Mouse (Mus musculus) thymus, postnatal 14 days (tissue): ENCODE measurements at regions not wholly inside any gene's neighbourhood (a gene's known extent, or its start where the extent isn't known, plus 50 kb on each side); places are given as distances from the start of the nearest gene placed in this dataset.
A peak's percentile ranks its signal among the peaks of the same experiment; 100 is the strongest.

Source experiments
- DNase-seq: peaks from one replicate; pipeline ENCODE4 v3.0.0; 2021

DNA sequence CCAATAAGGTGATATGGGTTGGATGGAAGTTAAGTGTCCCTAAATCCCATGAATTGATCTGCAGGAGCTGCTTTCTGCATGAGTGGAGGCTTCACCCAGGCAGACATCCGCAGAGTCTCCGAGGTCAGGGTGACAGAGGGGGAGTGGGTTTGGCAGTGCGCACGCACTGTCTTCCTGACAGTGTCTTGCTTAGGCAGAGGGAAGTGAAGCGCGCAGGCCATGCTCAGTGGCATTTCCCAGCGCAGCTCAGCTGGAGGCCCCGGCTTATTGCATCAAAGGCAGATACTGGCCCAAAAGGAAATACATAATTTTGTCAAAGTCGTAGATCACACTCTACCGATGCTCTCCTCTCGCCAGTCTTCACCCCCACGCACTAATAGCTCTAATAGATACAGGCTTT, 252.7 kb upstream of the Dnajc24 start:
- DNase-seq, result no peak

DNA sequence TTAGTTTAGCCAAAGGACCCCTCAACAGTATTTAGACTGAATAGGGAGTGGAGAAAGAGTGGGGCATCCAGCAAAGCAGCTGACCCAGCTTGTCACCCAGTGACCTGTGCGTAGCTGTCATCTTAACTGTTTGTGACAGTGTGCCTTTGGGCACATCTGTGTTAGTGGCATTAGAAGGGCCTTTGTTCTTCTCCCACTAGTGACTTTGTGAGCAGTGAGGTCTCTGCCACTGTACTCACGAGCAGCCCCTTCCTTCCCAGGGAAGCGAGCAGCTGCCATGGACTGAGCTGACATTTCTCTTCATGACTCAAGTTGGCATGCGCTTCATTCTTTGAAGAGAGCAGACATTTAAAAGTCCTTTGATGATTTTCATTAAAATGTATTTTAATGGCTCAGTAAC, 231.0 kb upstream of the Dnajc24 start:
- no peak for DNase-seq

GRCm38 (mm10) chr2:106231136-106231535, 227.8 kb upstream of the Dnajc24 start:
- no peak for DNase-seq

- DNase-seq, result no peak
These were observed 226.7 kb upstream of the Dnajc24 start for GRCm38 (mm10) chr2:106230021-106230420.

GRCm38 (mm10) chr2:106228249-106228648, 224.9 kb upstream of the Dnajc24 start:
- no peak for DNase-seq

DNA sequence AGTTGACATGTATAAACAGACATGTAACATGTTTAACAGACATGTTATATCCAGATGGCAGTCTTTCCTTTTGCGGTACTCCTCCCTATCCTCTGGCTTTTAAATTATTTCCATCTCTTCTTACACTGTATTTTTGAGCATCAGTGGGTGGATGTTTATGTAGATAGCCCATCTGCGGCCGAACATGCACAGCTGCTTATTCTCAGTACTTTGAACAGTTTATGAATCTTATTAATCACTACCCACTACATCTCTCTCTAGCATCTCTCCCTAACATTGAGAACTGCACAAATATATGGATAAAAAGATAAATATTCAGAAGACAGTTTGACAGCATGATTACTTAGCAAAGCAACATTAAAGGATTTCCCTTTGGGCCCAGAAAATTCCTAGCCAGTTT, 212.8 kb upstream of the Dnajc24 start:
- no peak for DNase-seq

- DNase-seq, result no peak
These were observed 210.4 kb upstream of the Dnajc24 start for GRCm38 (mm10) chr2:106213740-106214139.

DNA sequence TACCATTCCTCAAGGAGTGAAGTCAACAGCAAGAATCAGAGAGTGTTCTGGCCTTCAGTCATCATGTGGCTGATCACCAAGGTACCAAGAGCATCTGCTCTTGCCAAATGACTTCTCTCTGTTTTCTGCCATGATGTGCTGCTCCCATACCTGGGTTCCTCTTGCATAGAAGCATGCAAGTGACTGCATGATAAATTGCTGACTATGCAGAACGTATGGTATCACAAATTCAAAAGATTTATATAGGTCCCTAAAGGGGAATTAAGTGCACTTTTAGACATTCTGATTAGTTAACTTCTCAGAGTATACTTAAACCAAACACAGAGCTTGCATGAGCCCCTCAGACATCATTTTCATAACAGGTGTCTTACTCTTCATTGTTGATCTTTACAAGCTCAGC, 207.4 kb upstream of the Dnajc24 start:
- no peak for DNase-seq

DNA sequence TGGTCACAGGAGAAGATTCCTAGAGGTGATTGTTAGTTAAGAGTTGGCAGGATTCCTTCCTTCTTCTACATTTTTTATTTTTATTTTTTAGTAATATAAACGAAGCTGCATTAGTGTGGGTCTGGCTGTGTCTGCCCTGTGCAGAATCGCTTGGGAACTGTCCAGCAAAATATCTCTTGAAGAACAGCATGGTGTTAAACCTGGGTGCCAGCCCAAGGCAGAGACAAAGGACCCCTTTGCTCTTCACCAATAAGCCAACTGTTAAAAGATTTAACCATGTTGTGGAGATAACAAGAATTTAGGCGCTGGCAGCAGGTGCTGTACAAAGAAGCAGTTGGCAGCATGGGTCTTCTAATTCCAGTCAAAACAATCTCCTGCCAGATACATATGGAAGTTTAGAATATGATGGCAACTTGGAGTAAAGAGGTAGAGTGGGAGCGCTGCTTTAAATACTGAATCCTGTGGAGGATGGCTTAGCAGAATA, 205.5 kb upstream of the Dnajc24 start:
- no peak for DNase-seq

DNA sequence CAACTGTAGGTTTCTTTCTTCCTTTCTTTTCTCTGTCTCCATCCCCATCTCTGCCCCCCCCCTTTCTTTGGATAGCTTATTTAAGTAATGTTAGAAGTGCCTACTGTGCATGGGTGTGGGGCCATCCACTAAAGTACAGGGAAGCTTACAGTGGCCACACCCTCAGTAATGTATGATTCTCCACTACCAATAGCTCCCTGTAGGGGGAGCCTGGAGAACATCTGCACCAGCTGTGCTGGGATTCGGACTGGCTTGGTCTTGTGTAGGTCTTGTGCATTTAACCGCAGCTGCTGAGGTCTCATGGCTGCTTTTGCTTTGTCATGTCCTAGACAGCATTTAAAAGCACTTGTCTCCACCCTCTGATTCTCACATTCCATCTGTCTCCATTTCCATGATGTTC, 196.8 kb upstream of the Dnajc24 start:
- DNase-seq, result no peak

DNA sequence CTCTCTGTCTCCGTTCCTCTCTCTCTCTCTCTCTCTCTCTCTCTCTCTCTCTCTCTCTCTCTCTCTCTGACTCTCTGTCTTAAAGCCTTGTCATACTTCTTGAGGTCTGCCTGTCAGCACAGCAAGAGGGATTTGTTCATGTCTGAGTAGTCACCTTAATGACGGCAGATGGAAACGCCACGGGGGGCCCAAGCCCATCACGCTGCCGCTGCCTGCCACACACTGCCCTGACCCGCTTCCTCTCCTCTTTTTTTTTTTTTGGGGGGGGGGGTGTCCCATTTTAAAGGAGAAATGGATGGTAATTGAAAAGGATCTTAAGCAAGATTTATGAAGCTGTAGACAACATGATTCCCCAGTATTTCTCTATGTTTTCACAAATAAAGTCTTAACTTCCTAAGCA, 191.8 kb upstream of the Dnajc24 start:
- DNase-seq, result no peak

GRCm38 (mm10) chr2:106194369-106195023, 191.1 kb upstream of the Dnajc24 start:
- peak; percentile 20 for DNase-seq

GRCm38 (mm10) chr2:106193889-106194347, 190.6 kb upstream of the Dnajc24 start:
- DNase-seq, result no peak

DNA sequence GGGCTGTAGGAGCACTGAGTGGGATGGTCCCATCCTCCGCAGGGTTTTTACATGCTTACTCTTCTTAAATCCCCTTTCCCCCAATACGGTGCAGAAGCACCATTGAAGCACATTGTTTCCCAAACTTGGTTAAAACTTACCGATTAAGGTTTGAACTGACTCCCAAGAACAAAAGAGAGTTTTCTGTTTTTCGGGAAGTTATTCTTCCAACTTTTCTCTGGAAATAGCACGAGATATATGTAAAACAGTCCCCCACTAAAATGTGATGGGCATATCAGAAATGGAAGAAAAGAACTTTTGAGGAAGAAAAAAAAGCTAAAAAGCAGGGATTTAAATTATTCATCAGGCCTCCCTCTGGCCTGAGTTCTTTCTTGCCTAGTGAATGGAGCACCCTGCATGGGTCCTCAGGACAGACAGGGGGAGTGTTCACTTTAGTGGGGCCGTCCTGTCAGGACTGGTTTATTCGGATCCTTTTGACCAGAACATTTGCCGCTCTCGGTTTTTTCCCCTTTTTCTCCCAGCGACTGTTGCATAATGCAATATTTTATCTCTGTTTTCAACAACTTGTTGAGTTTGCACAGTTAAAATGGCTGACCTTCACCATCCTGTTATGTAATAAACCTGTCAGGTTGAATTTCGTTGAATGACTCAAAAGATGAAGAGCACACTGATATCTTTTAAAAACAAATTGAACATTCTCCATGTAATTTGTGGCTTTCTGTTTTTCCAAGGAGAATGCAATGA, 187.4 kb upstream of the Dnajc24 start:
- DNase-seq, result no peak

DNA sequence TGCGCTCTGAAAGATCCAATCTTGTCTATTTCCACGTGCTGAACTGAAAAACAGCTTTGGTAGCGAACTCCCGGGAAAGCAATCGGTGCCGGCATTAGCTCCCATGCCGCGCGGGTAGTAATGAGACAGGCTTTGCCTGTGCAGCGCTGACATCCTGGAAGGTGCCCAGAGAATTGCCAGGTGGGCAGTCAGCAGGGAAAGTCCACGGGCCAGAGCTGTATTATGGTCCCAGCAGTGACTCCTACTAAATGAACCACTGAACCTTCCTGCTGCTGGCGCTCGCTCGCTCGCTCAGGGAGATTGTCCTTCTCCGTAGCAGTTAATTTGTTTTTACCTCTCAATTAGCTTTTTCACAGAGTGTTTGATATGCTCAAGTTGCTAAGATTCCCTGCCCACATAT, 180.3 kb upstream of the Dnajc24 start:
- no peak for DNase-seq

DNA sequence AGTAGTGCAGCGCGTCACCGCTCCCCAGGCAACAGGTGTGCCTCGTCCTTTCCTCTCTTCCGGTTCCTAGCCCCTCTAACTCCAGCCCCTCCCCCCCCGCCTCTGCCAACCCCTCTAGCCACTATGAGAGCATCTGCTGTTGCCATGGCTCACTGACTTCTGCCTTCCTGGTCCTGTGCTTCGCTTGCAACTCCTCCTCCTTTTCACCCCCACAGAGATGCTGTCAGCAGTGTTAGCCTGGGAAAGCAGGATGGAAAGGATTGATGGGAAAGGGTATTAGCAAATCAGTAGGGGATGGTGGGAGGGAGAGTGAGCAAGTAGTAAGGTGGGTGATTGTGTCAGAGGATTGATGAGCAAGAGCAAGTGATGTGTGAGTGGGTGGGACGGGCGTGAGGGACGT, 178.7 kb upstream of the Dnajc24 start:
- DNase-seq, result no peak

DNA sequence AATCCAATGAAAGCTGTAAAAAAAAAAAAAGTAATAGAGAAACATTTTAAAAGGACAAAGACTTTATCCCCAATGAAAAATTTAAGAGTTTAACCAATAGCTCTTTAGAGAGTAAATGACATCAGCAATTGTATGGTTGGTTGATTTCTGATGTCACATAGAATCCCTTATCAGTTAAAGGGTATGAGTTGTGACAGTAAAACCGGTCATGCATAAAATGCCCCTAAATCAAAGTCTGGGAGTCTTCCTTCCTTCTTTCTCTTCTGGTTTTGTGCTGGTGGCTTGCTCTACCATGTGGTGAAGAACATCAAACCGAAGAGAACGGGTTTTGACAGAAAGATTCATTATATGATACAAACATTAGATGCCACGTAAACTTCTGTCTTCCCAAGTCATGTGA, 159.3 kb upstream of the Dnajc24 start:
- DNase-seq, result no peak

- no peak for DNase-seq
These were observed 158.5 kb upstream of the Dnajc24 start for GRCm38 (mm10) chr2:106161877-106162276.

DNA sequence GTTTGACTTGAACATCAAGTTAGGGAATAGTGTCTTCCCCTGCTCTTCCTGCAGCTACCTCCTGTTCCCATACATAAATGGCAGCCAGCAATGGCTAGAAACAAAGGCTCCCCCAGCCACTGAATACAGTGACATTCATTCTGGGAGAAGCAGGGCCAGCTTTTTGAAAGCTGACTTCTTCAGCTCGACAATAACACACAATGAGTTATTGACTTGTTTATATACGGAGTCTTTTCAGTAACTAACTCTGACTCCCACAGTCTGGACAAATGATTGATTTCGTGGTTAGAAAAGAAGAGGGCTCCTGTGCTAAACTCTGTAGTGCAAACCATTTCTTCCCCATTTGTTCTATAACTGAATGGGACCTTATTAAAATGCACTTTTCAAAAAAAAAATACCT, 146.4 kb upstream of the Dnajc24 start:
- DNase-seq, result no peak

DNA sequence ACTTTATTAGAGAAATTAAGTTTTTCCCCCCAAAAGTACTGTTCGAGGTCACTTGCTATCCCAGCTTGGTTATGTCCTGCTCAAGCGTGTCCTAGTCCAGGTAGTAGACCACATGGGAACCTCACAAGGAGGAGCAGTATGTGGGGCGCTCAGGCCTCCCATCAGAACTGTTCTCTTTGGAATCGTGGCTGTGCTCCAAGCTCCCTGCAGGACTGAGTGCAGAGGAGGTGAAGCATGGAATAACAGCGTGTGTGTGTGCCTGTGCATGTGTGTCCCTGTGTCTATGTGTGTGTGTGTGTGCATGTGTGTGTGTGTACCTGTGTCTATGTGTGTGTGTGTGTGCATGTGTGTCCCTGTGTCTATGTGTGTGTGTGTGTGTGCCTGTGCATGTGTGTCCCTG, 137.6 kb upstream of the Dnajc24 start:
- no peak for DNase-seq

DNA sequence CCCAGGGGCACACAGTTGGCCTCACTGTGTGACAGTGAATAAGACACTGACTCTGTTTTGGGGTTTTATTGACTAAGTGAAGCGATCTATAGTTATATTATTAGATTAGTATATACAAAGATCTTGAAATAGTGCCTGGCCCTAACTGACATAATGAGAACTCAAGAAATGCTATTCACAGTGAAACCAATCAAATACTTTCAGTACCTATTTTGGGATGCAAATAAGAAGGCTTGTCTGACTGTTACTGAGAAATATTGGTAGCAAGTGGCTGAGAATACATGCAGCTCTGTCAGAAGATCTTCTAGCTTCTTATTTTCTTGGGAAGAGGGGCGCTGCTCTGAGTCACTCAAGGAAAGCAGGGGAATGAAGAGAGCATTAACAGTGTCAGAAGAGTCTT, 97.7 kb upstream of the Dnajc24 start:
- no peak for DNase-seq

DNA sequence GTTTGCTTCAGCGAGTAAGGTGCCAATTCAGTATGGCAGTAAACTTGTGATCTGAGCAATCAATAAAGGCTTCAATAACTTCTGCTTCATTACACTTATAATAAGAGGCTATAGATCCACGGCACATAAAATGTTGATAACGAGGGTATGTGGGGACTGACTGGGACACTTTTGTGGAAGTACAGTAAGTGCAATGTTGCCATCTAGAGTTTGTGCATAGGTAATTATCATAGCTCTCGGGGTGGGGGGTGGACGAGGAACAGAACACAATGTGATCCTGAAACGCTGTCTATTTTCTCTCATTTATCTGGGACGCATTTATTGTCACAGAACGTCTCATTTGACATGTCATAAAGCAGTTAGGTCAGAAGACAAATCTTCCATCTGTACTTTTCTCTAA, 82.8 kb upstream of the Dnajc24 start:
- no peak for DNase-seq

- no peak for DNase-seq
These were observed 80.8 kb upstream of the Dnajc24 start for GRCm38 (mm10) chr2:106083801-106084800.
